Mouse (Mus musculus): ENCODE data around the gene Zfp710. TPM values are rescaled to one million over a fixed set of nuclear protein-coding genes. Genes with fewer than 3 reads are reported as not detected.
"Not testable (repeated sequence)": the region's sequence is repeated elsewhere in the genome, so short reads cannot be mapped to it uniquely, and the experiment has no call there.

The Zfp710 gene
- 20.1 and 20.5 TPM in 2 replicates for polyA plus RNA-seq (2015; fragmentation: Nextera tagmentation; extraction: Ambion mirVana)

- peak within 1 kb of the TSS; percentile 86 for H3K9ac ChIP-seq
- under 1% methylated on average over 42 of the region's 42 CpGs for WGBS
- H3K4me3 ChIP-seq (replicated peaks): peak within 1 kb of the TSS; percentile 72
- H3K36me3 ChIP-seq: no peaks in the 10 kb centered on the region
- peak; percentile 88 for ATAC-seq (replicated peaks; ENCODE audit: low FRiP score)
- H3K9me3 ChIP-seq (replicated peaks): no peaks in the 10 kb centered on the region
- H3K27me3 ChIP-seq: no peaks in the 10 kb centered on the region
- H3K4me2 ChIP-seq: peak within 1 kb of the TSS; percentile 95
- peak within 1 kb of the TSS; percentile 99 for H3K27ac ChIP-seq
- peaks cover 47% of the 10 kb centered on the region for H3K4me1 ChIP-seq
Observed at GRCm38 (mm10) chr7:80024521-80025390, at the start of gene Zfp710. Gene Zfp710 (plus strand): TSS chr7:80024814.

DNA sequence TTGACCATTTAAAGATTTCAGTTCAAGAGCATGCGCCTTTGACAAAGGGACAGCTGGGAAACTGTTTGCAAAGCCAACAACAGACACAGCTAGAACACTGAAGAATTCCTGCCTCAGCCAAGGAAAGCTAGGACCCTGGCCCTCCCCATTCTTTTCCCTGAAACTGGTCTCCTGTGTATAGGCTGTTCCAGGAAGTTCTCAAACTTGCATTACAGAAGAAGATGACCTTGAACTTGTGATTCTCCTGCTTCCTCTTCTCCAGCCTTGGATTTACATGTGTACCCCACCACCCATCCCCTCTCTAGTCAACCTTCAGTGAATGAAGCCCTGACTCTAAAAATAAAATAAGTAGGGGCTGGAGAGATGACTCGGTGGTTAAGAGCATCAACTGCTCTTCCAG lies 49.3 kb upstream of the Zfp710 start:
- Histone ChIP-seq H3K27ac (no peak overlapping the region), H3K9me3 (replicated peaks) (no peaks in the 10 kb centered on the region), H3K36me3 (no peaks in the 10 kb centered on the region), H3K27me3 (no peaks in the 10 kb centered on the region), H3K9ac (no peak overlapping the region), H3K4me3 (replicated peaks) (no peak overlapping the region), H3K4me2 (no peak overlapping the region), H3K4me1 (no peaks in the 10 kb centered on the region)
- WGBS: 91% methylated on average over 2 of the region's 2 CpGs
- ATAC-seq (replicated peaks; ENCODE audit: low FRiP score): no peak

- no peak overlapping the region for H3K4me2 ChIP-seq
- no peaks in the 10 kb centered on the region for H3K9me3 ChIP-seq (replicated peaks)
- no peak overlapping the region for H3K4me3 ChIP-seq (replicated peaks)
- WGBS: 84% methylated on average over 7 of the region's 7 CpGs
- H3K27ac ChIP-seq: no peak overlapping the region
- H3K9ac ChIP-seq: no peak overlapping the region
- H3K4me1 ChIP-seq: no peaks in the 10 kb centered on the region
- H3K36me3 ChIP-seq: no peaks in the 10 kb centered on the region
- no peak for ATAC-seq (replicated peaks; ENCODE audit: low FRiP score)
- no peaks in the 10 kb centered on the region for H3K27me3 ChIP-seq
Observed at GRCm38 (mm10) chr7:79986717-79987116, 37.9 kb upstream of the Zfp710 start.

- no peak overlapping the region for H3K4me3 ChIP-seq (replicated peaks)
- WGBS: 50% methylated on average over 3 of the region's 3 CpGs
- no peak for ATAC-seq (replicated peaks; ENCODE audit: low FRiP score)
- H3K27ac ChIP-seq: no peak overlapping the region
- H3K9me3 ChIP-seq (replicated peaks): no peaks in the 10 kb centered on the region
- H3K27me3 ChIP-seq: no peaks in the 10 kb centered on the region
- H3K9ac ChIP-seq: no peak overlapping the region
- H3K36me3 ChIP-seq: no peaks in the 10 kb centered on the region
- no peaks in the 10 kb centered on the region for H3K4me1 ChIP-seq
- H3K4me2 ChIP-seq: no peak overlapping the region
Observed at GRCm38 (mm10) chr7:79987745-79988144, 36.9 kb upstream of the Zfp710 start.

- not testable (repeated sequence) for H3K9me3 ChIP-seq (replicated peaks); H3K4me1 ChIP-seq; H3K36me3 ChIP-seq; H3K27ac ChIP-seq; H3K27me3 ChIP-seq; H3K4me2 ChIP-seq; H3K9ac ChIP-seq; ATAC-seq (replicated peaks; ENCODE audit: low FRiP score); H3K4me3 ChIP-seq (replicated peaks)
- WGBS: 92% methylated on average over 1 of the region's 1 CpGs
Observed at GRCm38 (mm10) chr7:79988466-79988865, 36.1 kb upstream of the Zfp710 start.

- Histone ChIP-seq H3K4me1 (no peaks in the 10 kb centered on the region), H3K27me3 (no peaks in the 10 kb centered on the region), H3K4me2 (no peak overlapping the region), H3K9ac (no peak overlapping the region), H3K27ac (no peak overlapping the region), H3K36me3 (no peaks in the 10 kb centered on the region), H3K4me3 (replicated peaks) (no peak overlapping the region), H3K9me3 (replicated peaks) (no peaks in the 10 kb centered on the region)
- 33% methylated on average over 8 of the region's 8 CpGs for WGBS
- ATAC-seq (replicated peaks; ENCODE audit: low FRiP score): no peak
Observed at GRCm38 (mm10) chr7:79994476-79994875, 30.1 kb upstream of the Zfp710 start.

DNA sequence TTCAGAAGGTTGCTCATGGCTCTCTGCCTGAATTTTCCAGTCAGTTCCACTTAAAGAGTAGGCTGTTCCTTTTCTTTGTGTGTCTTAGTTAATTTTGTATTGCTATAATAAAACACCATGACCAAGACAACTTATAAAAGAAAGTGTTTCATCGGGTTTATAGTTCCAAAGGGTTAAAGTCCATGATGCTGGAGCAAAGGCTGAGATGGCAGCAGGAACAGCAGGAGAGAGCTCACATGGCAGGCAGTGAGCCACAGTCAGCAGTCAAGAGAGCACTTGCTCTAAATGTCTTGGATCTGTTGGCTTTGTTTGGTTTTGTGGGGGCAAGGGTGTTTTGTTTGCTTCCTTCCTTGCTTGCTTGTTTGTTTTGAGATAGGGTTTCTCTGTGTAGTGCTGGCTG lies 26.9 kb upstream of the Zfp710 start:
- Histone ChIP-seq H3K4me3 (replicated peaks) (no peak overlapping the region), H3K9ac (no peak overlapping the region), H3K4me1 (no peaks in the 10 kb centered on the region), H3K4me2 (no peak overlapping the region), H3K27me3 (no peaks in the 10 kb centered on the region), H3K27ac (no peak overlapping the region), H3K9me3 (replicated peaks) (no peaks in the 10 kb centered on the region), H3K36me3 (no peaks in the 10 kb centered on the region)
- WGBS: 80% methylated on average over 1 of the region's 1 CpGs
- no peak for ATAC-seq (replicated peaks; ENCODE audit: low FRiP score)

DNA sequence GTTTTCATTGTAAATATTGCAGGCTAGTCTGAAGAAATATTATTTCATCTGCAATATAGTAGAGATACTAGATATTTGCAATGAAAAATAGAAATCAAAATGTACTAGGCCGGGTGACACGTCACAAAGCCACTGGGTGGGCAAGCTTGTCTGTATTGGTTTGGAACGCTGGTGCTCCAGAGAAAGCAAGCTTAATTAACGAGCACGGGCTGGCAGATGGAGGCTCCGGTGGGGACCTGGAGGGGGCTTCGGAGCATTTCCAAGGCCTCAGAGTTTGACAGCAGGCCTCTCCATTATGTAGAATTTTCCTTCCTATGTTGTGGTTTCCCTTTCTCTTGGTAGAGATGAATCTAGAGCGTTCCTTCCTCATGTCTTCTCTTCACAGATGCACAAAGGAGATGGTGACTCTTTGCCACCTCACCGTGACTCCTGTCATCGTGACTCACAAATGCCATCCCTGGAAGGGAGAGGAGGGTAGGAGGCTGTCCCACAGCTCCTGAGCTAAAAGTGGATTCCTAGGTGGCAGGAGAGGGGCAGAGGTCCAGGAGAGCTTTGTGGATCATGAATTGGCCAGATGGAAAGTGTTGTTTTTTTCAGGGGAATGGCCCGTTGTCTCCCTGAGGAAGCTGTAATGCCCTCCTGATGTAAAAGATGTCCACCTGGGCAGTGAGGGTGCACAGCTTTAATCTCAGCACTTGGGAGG lies 22.1 kb upstream of the Zfp710 start:
- ATAC-seq (replicated peaks; ENCODE audit: low FRiP score): no peak
- H3K27me3 ChIP-seq: no peaks in the 10 kb centered on the region
- H3K4me1 ChIP-seq: no peaks in the 10 kb centered on the region
- WGBS: 82% methylated on average over 11 of the region's 11 CpGs
- H3K9me3 ChIP-seq (replicated peaks): no peaks in the 10 kb centered on the region
- no peaks in the 10 kb centered on the region for H3K36me3 ChIP-seq
- H3K4me3 ChIP-seq (replicated peaks): no peak overlapping the region
- H3K27ac ChIP-seq: no peak overlapping the region
- H3K4me2 ChIP-seq: no peak overlapping the region
- H3K9ac ChIP-seq: no peak overlapping the region

DNA sequence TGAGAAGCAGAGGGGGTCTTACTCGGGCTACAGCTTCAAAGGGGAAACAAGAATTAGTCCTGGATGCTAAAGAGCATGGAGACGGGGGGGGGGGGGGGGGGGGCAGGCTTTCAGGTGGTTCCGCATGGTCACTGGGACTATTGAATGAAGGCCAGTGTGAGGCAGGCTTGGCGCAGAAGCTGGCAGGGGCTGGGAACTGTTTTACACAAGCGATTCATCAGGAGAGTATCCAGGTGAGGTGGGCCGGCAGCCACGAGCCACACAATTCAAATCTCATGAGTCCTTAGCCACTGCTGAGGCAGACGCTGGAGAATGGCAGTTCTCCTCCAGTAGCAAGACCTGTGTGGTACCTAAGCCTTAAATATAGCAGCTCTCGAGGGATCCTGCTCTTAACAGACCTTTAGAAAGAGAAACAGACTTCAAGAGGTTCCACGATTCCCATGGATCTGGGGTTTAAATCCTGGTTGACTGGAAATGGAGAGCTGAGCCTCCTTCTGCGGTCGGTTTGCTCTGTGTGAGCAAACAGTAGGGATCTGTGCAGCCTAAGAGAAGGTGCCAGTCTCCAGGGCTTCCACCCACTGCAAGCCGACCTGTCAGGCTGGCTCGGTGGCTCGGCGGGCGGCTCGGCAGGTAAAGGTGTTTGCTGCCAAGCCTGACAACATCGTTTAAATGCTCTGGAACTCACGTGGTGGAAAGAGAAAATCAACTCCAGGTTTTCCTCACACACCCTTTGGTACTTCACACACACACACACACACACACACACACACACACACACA lies 19.6 kb upstream of the Zfp710 start:
- no peak overlapping the region for H3K4me3 ChIP-seq (replicated peaks)
- ATAC-seq (replicated peaks; ENCODE audit: low FRiP score): no peak
- 64% methylated on average over 19 of the region's 20 CpGs for WGBS

GRCm38 (mm10) chr7:80010680-80011079 lies 13.9 kb upstream of the Zfp710 start:
- 69% methylated on average over 5 of the region's 5 CpGs for WGBS
- no peak for ATAC-seq (replicated peaks; ENCODE audit: low FRiP score)
- H3K4me1 ChIP-seq: no peaks in the 10 kb centered on the region
- no peak overlapping the region for H3K27ac ChIP-seq
- no peak overlapping the region for H3K9ac ChIP-seq
- no peaks in the 10 kb centered on the region for H3K36me3 ChIP-seq
- H3K27me3 ChIP-seq: no peaks in the 10 kb centered on the region
- no peak overlapping the region for H3K4me3 ChIP-seq (replicated peaks)
- no peak overlapping the region for H3K4me2 ChIP-seq
- H3K9me3 ChIP-seq (replicated peaks): no peaks in the 10 kb centered on the region

More for the DNA sequence above, 19.6 kb upstream of the Zfp710 start:
- no peaks in the 10 kb centered on the region for H3K4me1 ChIP-seq
- no peak overlapping the region for H3K9ac ChIP-seq
- H3K9me3 ChIP-seq (replicated peaks): no peaks in the 10 kb centered on the region
- H3K4me2 ChIP-seq: no peak overlapping the region
- H3K27ac ChIP-seq: no peak overlapping the region
- H3K27me3 ChIP-seq: no peaks in the 10 kb centered on the region
- no peaks in the 10 kb centered on the region for H3K36me3 ChIP-seq

DNA sequence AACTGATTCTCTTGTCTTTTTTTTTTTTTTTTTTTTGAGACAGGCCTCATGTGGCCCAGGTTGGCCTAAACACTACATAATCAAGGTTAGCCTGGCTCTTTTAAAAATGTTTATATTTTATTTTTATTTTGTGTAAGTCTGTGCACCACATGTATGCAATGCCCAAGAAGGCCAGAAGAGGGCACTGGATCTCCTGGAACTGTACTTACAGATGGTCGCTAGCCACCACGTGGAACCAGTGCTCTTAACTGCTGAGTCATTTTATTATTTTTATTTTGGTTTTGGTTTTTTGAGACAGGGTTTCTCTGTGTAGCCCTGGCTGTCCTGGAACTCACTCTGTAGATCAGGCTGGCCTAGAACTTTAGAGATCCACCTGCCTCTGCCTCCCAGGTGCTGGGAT lies 13.1 kb upstream of the Zfp710 start:
- Histone ChIP-seq H3K4me1 (no peaks in the 10 kb centered on the region), H3K4me2 (no peak overlapping the region), H3K27me3 (no peaks in the 10 kb centered on the region), H3K4me3 (replicated peaks) (no peak overlapping the region), H3K9me3 (replicated peaks) (no peaks in the 10 kb centered on the region), H3K9ac (no peak overlapping the region), H3K27ac (no peak overlapping the region), H3K36me3 (no peaks in the 10 kb centered on the region)
- no peak for ATAC-seq (replicated peaks; ENCODE audit: low FRiP score)
- 50% methylated on average over 2 of the region's 2 CpGs for WGBS

Data from kidney, embryonic 15.5 days (tissue).